Mouse (Mus musculus): Measurements from ENCODE around the gene Zfp853. TPM values are rescaled to one million over a fixed set of nuclear protein-coding genes. Genes with fewer than 3 reads are reported as not detected.

The Zfp853 gene
- polyA plus RNA-seq (2017; shearing (Covaris generic)): not detected

DNA sequence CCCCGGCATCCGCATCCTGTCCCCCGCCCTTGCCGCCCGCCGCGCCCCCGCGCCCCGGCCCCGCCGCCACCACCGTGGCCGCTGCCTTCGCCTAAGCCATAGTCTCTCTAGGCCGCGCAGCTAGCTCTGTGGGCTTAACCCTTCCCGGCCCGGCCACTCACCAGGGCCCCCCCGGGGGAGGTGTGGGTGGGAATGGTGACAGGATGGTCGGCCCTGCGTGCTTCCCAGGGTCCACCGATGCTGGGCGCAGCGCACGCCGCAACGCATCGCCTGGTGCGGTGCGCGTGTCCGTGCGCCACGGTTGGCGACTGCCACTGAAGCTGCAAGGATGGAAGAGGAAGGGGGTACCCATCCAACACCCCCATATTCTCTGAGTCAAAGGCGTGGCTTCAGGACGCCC is at the start of gene Zfp853:
Gene Zfp853 (minus strand): TSS at position 220 of the 400 bp plus-strand sequence.

DNA sequence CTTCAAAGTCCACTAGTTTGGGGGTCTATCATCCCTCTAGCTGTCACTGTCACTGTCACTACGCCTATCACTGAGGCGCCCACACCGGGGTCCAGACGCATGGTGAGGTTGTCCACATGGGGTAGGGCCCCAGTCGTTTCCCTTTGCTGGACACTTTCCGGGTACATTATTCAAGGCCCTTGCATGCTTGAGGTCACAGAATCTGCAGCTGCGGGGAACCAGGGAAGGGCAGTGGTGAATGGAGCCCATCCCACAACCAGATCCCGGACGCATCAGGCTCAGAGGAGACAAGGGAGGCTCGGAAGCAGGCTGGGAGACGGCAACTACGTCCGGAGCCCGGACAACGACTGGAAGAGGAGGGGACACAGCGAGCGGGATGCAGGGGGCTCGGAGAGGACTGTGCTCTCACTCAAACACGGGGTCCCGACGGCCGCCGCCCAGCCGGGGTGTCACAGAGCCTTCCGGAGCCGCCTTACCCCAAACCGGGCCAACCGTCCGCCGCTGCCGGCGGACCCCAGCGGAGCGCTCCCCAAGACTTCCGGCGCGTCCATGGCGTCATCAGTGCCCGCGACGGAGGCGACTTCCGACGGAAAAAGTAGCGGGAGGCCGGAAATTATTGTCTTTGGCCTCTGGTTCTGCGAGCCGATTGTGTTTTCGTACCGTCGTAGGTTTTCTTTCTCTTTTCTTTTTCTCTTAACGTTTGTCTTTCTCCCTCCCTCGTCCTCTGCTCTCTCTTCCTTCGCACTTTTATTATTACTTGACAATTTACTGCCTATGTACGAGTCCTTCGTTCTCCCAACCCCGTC is 35.5 kb upstream of the Zfp853 start, which contains the start of gene Zdhhc4:
Gene Zdhhc4 (minus strand): TSS at position 567 of the 806 bp plus-strand sequence.

DNA sequence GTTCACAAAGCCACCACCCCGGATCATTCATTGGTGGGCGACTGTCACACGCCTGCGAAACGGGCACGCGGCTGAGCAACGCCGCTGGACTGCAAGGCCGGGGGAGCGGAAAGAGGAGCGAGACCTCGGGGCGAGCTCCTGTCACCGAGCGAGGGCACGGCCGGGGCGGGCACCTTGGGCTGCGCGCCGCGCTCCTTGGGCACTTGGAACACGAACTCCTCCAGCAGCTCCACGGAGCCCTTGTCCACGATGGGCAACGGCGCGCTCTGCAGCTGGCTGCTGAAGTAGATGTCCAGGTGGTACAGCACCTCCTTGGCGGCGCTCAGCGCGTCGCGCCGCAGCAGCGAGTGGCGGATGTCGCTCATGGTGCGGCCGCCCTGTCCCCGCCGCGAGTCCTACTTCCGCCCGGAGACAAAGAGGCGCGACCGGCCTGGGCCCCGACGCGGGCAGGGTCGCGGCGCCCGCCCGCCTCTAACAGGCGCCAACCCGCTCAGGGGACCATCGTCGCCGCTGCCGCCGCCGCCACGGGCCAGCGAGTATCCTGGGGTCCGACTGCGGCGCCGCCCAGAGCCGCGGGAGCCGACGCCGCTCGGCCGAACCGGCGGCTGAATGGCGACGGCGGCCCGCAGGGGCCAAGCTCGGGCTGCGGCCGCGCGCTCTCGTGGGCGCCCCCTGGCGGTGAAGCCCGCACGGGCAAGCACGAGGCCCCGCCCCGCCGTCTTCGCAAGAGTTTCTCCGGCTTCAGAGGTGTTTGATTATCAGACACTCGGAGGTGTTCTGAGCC is 21.5 kb upstream of the Zfp853 start, which contains the start of gene E130309D02Rik:
Gene E130309D02Rik (minus strand): TSS at position 631 of the 784 bp plus-strand sequence.

DNA sequence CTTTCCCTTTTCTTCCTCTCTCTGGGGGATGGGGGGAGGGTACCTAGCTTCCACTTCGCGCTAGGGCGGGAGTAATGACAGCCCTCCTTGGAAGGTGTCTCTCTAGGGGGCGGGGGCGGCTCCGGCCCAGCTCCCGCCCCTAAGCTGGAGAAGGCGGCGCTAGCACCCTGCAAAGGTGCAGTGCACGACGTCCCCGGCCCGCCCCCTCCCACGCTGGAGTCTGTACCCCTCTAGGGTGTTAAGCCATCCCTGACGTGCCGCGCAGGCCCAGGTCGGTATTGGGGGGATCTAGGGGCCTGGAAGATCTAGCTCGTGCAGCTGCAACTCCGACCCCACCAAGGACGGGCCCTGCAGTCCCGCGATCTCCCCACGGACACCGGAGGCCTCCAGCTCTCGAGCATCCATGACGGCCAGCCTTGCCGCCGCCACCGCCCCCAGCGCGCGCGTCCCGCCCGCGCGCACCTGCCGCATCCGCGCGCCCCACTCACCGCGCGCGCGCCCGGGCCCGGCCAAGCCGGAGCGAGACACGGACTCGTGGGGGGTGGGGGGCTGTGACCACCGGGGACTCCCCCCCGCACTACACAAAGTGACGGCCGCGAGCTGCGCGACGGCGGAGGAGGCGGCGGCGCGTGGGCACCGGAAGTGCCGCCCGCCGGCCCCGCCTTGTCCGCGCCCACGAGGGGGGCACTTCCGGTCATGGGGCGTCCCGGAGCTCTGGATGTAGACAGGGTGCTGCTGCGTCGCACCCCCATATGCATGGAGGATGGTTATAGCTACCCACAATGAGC is 23.9 kb downstream of the Zfp853 start, which contains the start of gene Zfp316:
Gene Zfp316 (minus strand): TSS at position 660 of the 788 bp plus-strand sequence.

Other genes starting within 250 kb of the Zfp853 start
- gene Rnf216, start 180.6 kb downstream of the Zfp853 start, polyA plus RNA-seq (2017; shearing (Covaris generic)): 67.7 TPM
- gene Olfr718-ps1, start 146.0 kb downstream of the Zfp853 start, polyA plus RNA-seq (2017; shearing (Covaris generic)): 0.10 TPM
- gene Rbak, start 112.8 kb downstream of the Zfp853 start, polyA plus RNA-seq (2017; shearing (Covaris generic)): 16.3 TPM
- gene Spdye4b, start 112.6 kb downstream of the Zfp853 start, polyA plus RNA-seq (2017; shearing (Covaris generic)): not detected
- gene Spdye4a, start 66.7 kb downstream of the Zfp853 start, polyA plus RNA-seq (2017; shearing (Covaris generic)): not detected
- gene Zfp12, start 58.5 kb downstream of the Zfp853 start, polyA plus RNA-seq (2017; shearing (Covaris generic)): 13.1 TPM
- gene Zfp316, start 23.6 kb downstream of the Zfp853 start, polyA plus RNA-seq (2017; shearing (Covaris generic)): 0.13 TPM
- 7.4 TPM for gene E130309D02Rik, start 21.7 kb upstream of the Zfp853 start, polyA plus RNA-seq (2017; shearing (Covaris generic))
- 108 TPM for gene Zdhhc4, start 35.6 kb upstream of the Zfp853 start, polyA plus RNA-seq (2017; shearing (Covaris generic))
- not detected for gene Grid2ip, start 63.7 kb upstream of the Zfp853 start, polyA plus RNA-seq (2017; shearing (Covaris generic))
- 35.8 TPM for gene Kdelr2, start 110.2 kb upstream of the Zfp853 start, polyA plus RNA-seq (2017; shearing (Covaris generic))
- 19.8 TPM for gene Daglb, start 171.0 kb upstream of the Zfp853 start, polyA plus RNA-seq (2017; shearing (Covaris generic))
- 22.1 TPM for gene Rac1, start 234.4 kb upstream of the Zfp853 start, polyA plus RNA-seq (2017; shearing (Covaris generic))

Data from inflammation-experienced regulatory T-cells, adult 16 weeks (primary cell).